Mouse (Mus musculus): ENCODE measurements at regions not wholly inside any gene's neighbourhood (a gene's known extent, or its start where the extent isn't known, plus 50 kb on each side); places are given as distances from the start of the nearest gene placed in this dataset.

DNA sequence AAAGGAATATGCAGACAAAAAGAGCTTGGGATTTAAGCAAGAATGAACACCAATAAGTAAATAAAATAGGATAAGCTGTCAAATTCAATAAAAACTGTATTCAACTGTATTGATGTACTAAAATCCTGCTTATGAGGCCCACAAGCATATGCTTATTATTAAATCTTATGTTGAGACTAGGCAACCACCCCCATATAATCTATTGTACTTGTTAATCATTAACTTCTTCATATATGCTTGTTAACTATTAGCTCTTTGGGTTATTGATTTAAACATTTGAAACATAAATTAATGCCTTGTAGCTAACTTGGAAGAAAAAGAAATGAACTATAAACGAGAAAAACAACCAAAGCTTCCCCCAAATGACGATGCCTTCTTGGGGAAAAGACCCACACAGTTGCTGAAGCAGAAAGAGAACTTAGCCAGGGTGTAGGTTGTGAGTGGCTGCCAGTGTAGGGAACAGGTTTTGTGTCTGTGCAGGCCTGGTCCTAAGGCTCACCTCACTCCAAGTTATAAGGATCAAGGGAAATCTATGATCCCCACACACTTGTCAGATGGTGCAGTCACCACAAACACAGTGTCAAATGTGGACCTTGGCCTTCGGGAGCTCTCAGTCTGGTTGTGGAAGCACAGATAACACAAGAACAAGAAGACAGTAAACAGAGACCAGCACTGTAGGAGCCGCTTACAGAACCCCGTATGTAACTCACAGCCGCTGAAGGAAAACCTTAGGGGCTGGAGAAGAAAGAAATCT lies 71.8 kb upstream of the Cited2 start:
- DNase-seq (ENCODE audit: low spot score in 2 of 2) = no peak

DNA sequence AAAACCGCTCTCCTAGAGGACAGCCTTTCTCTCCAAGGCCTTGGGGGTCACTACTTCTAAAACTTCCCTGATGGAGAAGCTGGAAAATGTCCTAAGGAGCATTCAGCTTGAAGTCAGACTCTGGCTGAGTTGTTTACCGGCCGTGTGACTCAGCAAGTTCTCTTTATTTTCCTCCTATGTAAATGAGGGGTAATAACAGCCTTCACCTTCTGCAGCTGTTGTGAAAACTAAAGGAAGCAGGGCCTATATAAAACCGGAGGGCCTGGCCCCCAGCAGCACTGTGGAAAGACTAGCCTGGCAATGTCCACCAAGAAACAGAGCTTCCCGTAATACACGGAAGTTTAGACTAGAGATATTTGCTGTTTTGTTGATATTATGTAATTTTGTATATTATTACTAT lies 69.7 kb upstream of the Cited2 start:
- DNase-seq (ENCODE audit: low spot score in 2 of 2) = no peak

DNA sequence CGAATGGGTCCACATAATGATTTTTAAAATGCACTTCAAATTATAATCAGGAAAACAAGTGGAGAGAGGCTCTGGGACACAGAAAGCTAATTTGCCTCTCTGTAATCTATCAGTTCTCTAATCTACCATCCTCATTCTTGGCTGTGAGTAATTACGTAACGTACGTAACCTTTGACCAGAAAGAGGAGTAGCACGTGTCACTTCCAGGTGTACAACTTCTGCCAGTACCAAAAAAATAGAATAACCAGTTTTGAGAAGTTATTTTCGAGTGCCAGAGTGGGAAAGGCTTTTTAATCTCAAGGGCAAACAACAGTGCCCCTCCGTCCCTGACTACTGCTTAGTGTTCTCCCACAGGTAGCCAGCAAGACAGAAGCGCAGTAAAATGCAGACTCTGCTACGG lies 69.2 kb upstream of the Cited2 start:
- DNase-seq (ENCODE audit: low spot score in 2 of 2) = no peak

DNA sequence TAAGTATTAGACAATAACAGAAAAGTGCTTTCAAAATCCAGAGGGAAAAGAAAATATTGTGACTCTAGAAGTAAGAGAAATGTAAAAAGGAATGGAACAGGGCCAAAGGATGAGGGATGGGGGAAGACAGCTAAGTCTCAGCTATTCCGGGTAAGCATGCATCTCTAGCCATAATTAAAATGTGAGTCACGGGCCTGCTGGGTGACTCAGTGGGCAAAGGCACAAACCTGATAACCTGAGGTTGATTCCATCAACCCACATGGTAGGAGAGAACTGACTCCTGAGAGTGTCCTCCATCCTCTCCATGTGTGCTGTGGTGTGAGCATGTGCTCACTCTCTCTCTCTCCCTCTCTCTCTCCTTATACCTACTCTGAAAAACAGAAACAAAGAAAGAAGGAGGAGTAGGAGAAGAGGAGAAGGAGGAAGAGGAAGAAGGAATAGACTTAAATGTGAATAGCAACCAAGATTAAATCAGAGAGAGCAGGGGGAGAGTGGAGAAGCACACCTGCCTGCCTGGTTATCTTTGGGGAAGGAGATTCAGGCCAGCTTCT lies 68.6 kb upstream of the Cited2 start:
- DNase-seq (ENCODE audit: low spot score in 2 of 2) = no peak

DNA sequence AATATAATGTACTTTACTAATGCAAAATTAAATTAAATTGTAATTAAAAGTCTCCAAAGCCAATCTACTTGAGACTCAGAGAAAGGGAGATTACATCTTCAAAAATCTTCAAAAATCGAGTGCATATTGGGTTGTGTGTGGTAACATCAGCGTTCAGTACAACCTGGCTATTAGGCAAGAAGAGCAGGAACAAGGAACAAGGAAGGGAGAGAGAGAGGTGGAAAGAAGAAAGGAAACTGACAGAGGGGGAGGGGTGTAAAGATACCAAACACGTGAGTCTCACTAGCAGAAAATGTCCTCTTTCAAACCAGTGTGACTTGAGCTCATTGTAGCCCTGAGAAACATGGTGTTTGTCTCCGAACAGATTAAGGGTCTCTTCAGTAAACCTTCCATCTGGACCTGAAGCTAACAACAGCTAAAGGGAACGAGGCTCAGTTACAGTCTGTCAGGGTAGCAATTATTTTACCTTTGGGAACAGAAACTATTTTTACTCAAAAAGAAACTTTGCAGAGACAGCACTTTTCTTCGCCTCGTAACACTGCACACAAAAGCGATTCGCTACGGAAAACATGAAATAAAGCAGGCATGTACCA lies 67.5 kb upstream of the Cited2 start:
- DNase-seq (ENCODE audit: low spot score in 2 of 2) = no peak

DNA sequence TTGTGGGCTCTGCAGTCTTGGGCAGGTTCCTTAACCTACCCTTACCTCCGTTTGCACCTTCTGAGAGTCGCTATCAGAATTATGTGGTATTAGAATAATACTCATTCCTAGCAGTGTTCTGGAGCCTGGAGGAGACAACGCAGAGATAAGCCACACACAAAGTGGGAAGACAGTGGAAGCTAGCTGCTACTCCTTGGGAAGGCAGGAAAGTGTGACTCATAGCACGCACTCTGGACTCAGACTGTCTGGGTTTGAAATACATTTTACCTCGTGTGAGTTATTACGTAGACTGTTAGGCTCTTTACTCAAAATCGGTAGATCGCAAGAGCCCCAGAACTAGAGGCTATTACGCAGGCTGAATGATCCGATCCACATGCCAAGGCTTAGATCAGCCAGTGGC lies 66.7 kb upstream of the Cited2 start:
- DNase-seq (ENCODE audit: low spot score in 2 of 2) = no peak

DNA sequence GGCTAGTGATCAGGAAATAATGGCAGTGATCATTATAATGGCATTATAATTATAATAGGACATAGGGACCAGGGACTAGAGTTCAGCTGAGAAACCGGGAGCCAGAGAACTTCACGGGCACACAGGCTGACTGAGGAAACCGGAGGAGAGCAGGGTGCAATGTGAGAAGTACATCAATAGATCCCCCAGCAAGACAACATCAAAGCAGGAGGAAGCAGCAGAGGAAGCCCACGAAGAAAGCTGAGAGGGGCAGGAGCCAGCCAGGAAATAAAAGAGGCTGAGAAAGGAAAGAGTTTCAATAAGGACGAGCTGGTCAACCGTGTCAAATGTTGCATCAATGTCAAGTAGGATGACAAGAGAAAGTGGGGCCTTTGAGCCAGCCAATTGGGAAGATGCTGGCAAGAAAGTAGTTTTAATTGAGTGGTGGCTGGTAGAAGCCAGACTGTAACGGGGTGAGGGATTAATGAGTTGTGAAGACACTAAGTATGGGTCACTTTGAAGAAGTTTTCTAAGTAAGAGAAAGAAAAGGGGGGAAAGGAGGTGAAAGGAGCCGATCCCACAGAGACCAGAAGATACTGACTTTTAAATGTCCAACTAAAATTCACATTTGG lies 66.0 kb upstream of the Cited2 start:
- no peak for DNase-seq (ENCODE audit: low spot score in 2 of 2)

DNA sequence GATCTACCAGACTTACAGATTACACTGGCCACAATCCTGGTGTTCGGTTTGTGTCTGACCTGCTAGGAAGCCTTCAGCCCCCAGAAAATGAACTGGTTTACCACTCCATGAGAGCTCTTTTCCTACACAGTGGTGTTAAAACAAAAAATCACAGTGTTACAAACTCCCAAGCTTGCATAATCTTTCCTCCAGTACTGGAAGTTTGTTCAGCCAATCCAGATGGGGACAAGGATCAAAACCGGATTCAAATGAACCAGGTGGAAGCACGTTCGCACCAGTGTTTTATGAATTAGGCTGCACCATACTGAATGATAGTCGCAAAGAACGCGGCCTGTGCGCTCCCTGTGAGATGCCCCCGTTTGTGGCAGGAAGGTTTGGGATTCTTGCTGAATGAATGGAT lies 63.4 kb upstream of the Cited2 start:
- DNase-seq (ENCODE audit: low spot score in 2 of 2) = no peak

DNA sequence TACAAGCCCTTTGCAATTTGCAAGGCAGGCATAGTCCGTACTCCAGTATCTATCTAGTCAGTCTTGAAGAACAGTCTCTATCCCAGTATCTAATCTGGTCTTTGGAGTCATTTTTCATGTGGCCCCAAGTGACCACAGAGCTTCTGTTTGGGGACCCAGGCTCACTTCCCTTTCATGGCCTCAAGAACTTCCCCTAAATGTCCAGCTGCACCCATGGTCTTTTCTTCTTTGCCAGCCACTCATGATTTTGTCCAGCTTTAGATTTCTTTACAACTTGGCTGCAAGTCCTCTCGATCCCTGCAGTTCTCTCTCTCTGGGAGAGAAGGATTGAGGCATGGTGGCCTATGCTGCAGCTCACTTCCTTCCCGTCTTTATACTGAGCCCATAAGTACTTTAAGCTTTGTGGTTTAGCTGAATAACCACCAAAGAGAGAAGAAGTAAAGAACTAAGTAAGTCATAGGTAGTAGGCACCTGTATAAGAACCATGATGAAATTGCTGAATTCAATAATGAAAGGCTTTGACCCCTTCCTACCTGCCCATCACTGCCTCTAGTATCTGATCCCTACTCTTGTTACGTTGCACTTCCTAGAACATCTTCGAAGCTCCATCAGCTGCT lies 62.1 kb upstream of the Cited2 start:
- peak; percentile 10 to 28 for DNase-seq (ENCODE audit: low spot score in 2 of 2)

DNA sequence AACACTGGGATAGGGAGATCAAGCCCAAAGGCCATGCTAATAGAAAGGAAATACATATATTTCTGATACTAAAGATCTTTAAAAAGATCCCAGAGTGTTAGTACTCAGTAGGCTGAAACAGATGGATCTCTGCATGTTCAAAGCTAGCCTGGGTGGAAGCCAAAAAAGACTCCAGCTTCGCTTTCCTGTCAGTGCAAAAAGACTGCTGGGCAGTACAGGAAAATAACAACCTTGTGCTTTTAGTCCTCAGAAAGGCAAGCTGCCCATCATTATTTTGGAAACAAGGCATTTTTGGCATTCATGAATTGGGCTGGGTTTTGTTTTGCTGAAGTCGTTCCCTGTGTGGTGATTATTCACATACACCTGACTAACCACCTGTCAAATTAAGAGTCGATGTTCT lies 56.9 kb upstream of the Cited2 start:
- no peak for DNase-seq (ENCODE audit: low spot score in 2 of 2)

DNA sequence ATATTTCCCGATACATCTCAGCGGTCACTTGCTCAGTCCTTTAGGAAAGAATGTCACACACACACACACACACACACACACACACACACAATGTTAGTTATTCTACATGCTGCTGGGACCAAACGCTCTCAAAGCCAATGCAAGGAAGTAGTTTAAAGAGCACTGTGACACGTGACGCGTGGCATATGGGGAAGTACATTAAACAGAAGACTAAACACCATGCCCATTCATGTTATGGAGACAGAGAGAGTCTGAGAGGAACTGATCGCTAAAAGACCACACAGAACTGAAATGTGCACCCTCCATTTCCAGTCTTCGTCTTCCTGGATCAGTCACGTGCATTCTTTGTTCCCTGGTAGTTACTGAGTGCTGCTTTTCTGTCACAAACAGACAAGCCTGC lies 53.6 kb upstream of the Cited2 start:
- peak; percentile 34 to 49 for DNase-seq (ENCODE audit: low spot score in 2 of 2)
